Mouse (Mus musculus) MEL (cell line): Measurements from ENCODE around the gene Pcgf5. TPM values are rescaled to one million over a fixed set of nuclear protein-coding genes. Genes with fewer than 3 reads are reported as not detected.

Experiments
- DNase-seq: peaks from one replicate; pipeline ENCODE4 v3.0.0; 2011; ENCODE audit warnings: low read depth, low spot score
- H3K27ac ChIP-seq: 2 replicates; pipeline ENCODE4 v1.5.1; 2012; ENCODE audit warnings: low read depth, mild to moderate bottlenecking, control low read depth, low read length, moderate library complexity; ENCODE audit not compliant: control insufficient read depth
- H3K27me3 ChIP-seq, 2 experiments: fragments of 150-350 bp in 1 of 2; sonication (generic) in 1 of 2; 2 replicates each; pipeline ENCODE4 v1.6.1; 2012; ENCODE audit warnings: low read length in 2 of 2, mild to moderate bottlenecking in 2 of 2, improper control_type of control experiment in 1 of 2, moderate library complexity in 1 of 2; ENCODE audit not compliant: insufficient read depth in 2 of 2, control insufficient read depth in 1 of 2
- H3K36me3 ChIP-seq, 2 experiments: 2 replicates each; pipeline ENCODE4 v1.6.1; 2012 to 2014; ENCODE audit warnings: low read length in 2 of 2, improper control_type of control experiment in 1 of 2, inconsistent platforms in 1 of 2, mild to moderate bottlenecking in 1 of 2; ENCODE audit not compliant: insufficient read depth in 2 of 2, control insufficient read depth in 1 of 2
- H3K4me1 ChIP-seq, 2 experiments: fragments of 150-350 bp in 1 of 2; sonication (generic) in 1 of 2; 2 replicates each; pipeline ENCODE4 v1.6.1; 2012; ENCODE audit warnings: low read length in 2 of 2, improper control_type of control experiment in 1 of 2, mild to moderate bottlenecking in 1 of 2; ENCODE audit not compliant: insufficient read depth in 2 of 2, control insufficient read depth in 1 of 2
- H3K4me3 ChIP-seq, 2 experiments: fragments of 150-350 bp in 1 of 2; sonication (generic) in 1 of 2; 2 replicates each; pipeline ENCODE4 v1.5.1; 2012; ENCODE audit warnings: low read depth in 2 of 2, low read length in 2 of 2, mild to moderate bottlenecking in 2 of 2, moderate library complexity in 2 of 2, control low read depth in 1 of 2, improper control_type of control experiment in 1 of 2; ENCODE audit not compliant: control insufficient read depth in 1 of 2, insufficient read depth in 1 of 2
- H3K79me2 ChIP-seq: 2 replicates; pipeline ENCODE4 v1.6.1; 2012; ENCODE audit warnings: mild to moderate bottlenecking, low read length, moderate library complexity; ENCODE audit not compliant: control insufficient read depth, poor library complexity, insufficient read depth
- H3K9ac ChIP-seq: 2 replicates; pipeline ENCODE4 v1.6.1; 2012; ENCODE audit warnings: low read depth, mild to moderate bottlenecking, control low read depth, low read length, moderate library complexity; ENCODE audit not compliant: control insufficient read depth, poor library complexity, severe bottlenecking
- H3K9me3 ChIP-seq: fragments of 150-350 bp; sonication (generic); replicated peaks from 2 replicates; pipeline ENCODE4 v1.6.1; 2012; ENCODE audit warnings: mild to moderate bottlenecking, low read length, improper control_type of control experiment, moderate library complexity; ENCODE audit not compliant: insufficient read depth
- BHLHE40 ChIP-seq: IDR thresholded peaks from 2 replicates; pipeline ENCODE4 v1.6.1; 2012; ENCODE audit warnings: low read depth, mild to moderate bottlenecking, inconsistent platforms, low read length, improper control_type of control experiment, borderline replicate concordance
- CHD1 ChIP-seq: IDR thresholded peaks from 2 replicates; pipeline ENCODE4 v1.6.1; 2012; ENCODE audit warnings: low read depth, mild to moderate bottlenecking, inconsistent platforms, low read length, improper control_type of control experiment
- CTCF ChIP-seq, 3 experiments: IDR thresholded peaks in 2 of 3; conservative IDR thresholded peaks in 1 of 3; 2 replicates each; pipeline ENCODE4 v1.5.1; 2011 to 2012; ENCODE audit warnings: low read length in 3 of 3, low read depth in 2 of 3, mild to moderate bottlenecking in 2 of 3, improper control_type of control experiment in 1 of 3, inconsistent platforms in 1 of 3, mixed read lengths in 1 of 3, moderate library complexity in 1 of 3; ENCODE audit not compliant: control insufficient read depth in 1 of 3, insufficient read depth in 1 of 3, poor library complexity in 1 of 3, severe bottlenecking in 1 of 3
- E2F4 ChIP-seq: IDR thresholded peaks from 2 replicates; pipeline ENCODE4 v1.6.1; 2011; ENCODE audit warnings: low read depth, low read length, improper control_type of control experiment, borderline replicate concordance
- ELF1 ChIP-seq: IDR thresholded peaks from 2 replicates; pipeline ENCODE4 v1.6.1; 2014; ENCODE audit warnings: low read depth, mild to moderate bottlenecking, inconsistent platforms, low read length, improper control_type of control experiment, moderate library complexity
- EP300 ChIP-seq, 2 experiments: IDR thresholded peaks; 2 replicates each; pipeline ENCODE4 v1.6.1; 2011; ENCODE audit warnings: improper control_type of control experiment in 2 of 2, low read length in 2 of 2, low read depth in 1 of 2, mild to moderate bottlenecking in 1 of 2
- ETS1 ChIP-seq: IDR thresholded peaks from 2 replicates; pipeline ENCODE4 v1.6.1; 2012; ENCODE audit warnings: low read depth, mild to moderate bottlenecking, inconsistent platforms, low read length, improper control_type of control experiment, moderate library complexity
- GABPA ChIP-seq: IDR thresholded peaks from 2 replicates; pipeline ENCODE4 v1.6.1; 2012; ENCODE audit warnings: low read depth, mild to moderate bottlenecking, inconsistent platforms, low read length, improper control_type of control experiment, moderate library complexity
- GATA1 ChIP-seq: IDR thresholded peaks from 2 replicates; pipeline ENCODE4 v1.6.1; 2011; ENCODE audit warnings: low read depth, low read length, improper control_type of control experiment
- HCFC1 ChIP-seq: IDR thresholded peaks from 2 replicates; pipeline ENCODE4 v1.6.1; 2012; ENCODE audit warnings: low read depth, mild to moderate bottlenecking, inconsistent platforms, low read length, improper control_type of control experiment, moderate library complexity
- JUND ChIP-seq: IDR thresholded peaks from 2 replicates; pipeline ENCODE4 v1.6.1; 2011; ENCODE audit warnings: low read depth, mild to moderate bottlenecking, improper control_type of control experiment, low read length
- KAT2A ChIP-seq: conservative IDR thresholded peaks from 2 replicates; pipeline ENCODE4 v1.6.1; 2012; ENCODE audit warnings: low read depth, low read length, improper control_type of control experiment, inconsistent platforms
- MAFK ChIP-seq: IDR thresholded peaks from 2 replicates; pipeline ENCODE4 v1.6.1; 2011; ENCODE audit warnings: low read depth, mild to moderate bottlenecking, low read length, improper control_type of control experiment, borderline replicate concordance
- MEF2A ChIP-seq: IDR thresholded peaks from 2 replicates; pipeline ENCODE4 v1.6.1; 2014; ENCODE audit warnings: low read depth, mild to moderate bottlenecking, inconsistent platforms, low read length, improper control_type of control experiment; ENCODE audit not compliant: poor library complexity, insufficient replicate concordance, severe bottlenecking; ENCODE audit errors: extremely low read depth
- MXI1 ChIP-seq: IDR thresholded peaks from 2 replicates; pipeline ENCODE4 v1.6.1; 2011; ENCODE audit warnings: mild to moderate bottlenecking, low read depth, low read length, improper control_type of control experiment
- MYB ChIP-seq: IDR thresholded peaks from 2 replicates; pipeline ENCODE4 v1.6.1; 2011; ENCODE audit warnings: mild to moderate bottlenecking, low read depth, low read length, improper control_type of control experiment
- MYC ChIP-seq: IDR thresholded peaks from 2 replicates; pipeline ENCODE4 v1.6.1; 2011; ENCODE audit warnings: low read depth, mild to moderate bottlenecking, low read length, improper control_type of control experiment, moderate library complexity
- NELFE ChIP-seq: IDR thresholded peaks from 2 replicates; pipeline ENCODE4 v1.6.1; 2011; ENCODE audit warnings: low read depth, low read length, improper control_type of control experiment
- NRF1 ChIP-seq: IDR thresholded peaks from 2 replicates; pipeline ENCODE4 v1.6.1; 2014; ENCODE audit warnings: low read depth, mild to moderate bottlenecking, inconsistent platforms, low read length, improper control_type of control experiment, moderate library complexity; ENCODE audit not compliant: poor library complexity, insufficient read depth, severe bottlenecking
- POLR2A ChIP-seq, 2 experiments: IDR thresholded peaks; 2 replicates each; pipeline ENCODE4 v1.6.1; 2011 to 2012; ENCODE audit warnings: low read length in 2 of 2, mild to moderate bottlenecking in 2 of 2, control low read depth in 1 of 2, improper control_type of control experiment in 1 of 2, low read depth in 1 of 2, moderate library complexity in 1 of 2; ENCODE audit not compliant: control insufficient read depth in 1 of 2, insufficient read depth in 1 of 2, poor library complexity in 1 of 2
- POLR2AphosphoS2 ChIP-seq: IDR thresholded peaks from 2 replicates; pipeline ENCODE4 v1.6.1; 2011; ENCODE audit warnings: low read length, improper control_type of control experiment
- RAD21 ChIP-seq: IDR thresholded peaks from 2 replicates; pipeline ENCODE4 v1.6.1; 2011; ENCODE audit warnings: mild to moderate bottlenecking, low read depth, low read length, improper control_type of control experiment
- SIN3A ChIP-seq: IDR thresholded peaks from 2 replicates; pipeline ENCODE4 v1.6.1; 2012; ENCODE audit warnings: low read length, improper control_type of control experiment, inconsistent platforms
- TBP ChIP-seq: IDR thresholded peaks from 2 replicates; pipeline ENCODE4 v1.8.0; 2011; ENCODE audit warnings: low read depth, low read length, improper control_type of control experiment
- TCF12 ChIP-seq: IDR thresholded peaks from 2 replicates; pipeline ENCODE4 v1.6.1; 2014; ENCODE audit warnings: low read depth, mild to moderate bottlenecking, inconsistent platforms, low read length, improper control_type of control experiment, moderate library complexity
- UBTF ChIP-seq: IDR thresholded peaks from 2 replicates; pipeline ENCODE4 v1.6.1; 2012; ENCODE audit warnings: low read depth, mild to moderate bottlenecking, inconsistent platforms, low read length, improper control_type of control experiment, moderate library complexity, borderline replicate concordance; ENCODE audit not compliant: insufficient read depth
- polyA plus RNA-seq, 2 experiments: library from polyadenylated mRNA; stranded (reverse) in 1 of 2; unstranded in 1 of 2; fragments of >175 nt in 1 of 2; fragments of >200 nt in 1 of 2; gene quantifications; 2 replicates each; pipeline versions ENCODE4 v1.2.1 to v1.2.4; 2012; ENCODE audit warnings: low replicate concordance in 2 of 2, low read depth in 1 of 2; ENCODE audit not compliant: insufficient read length in 2 of 2, insufficient read depth in 1 of 2, missing spikeins in 1 of 2
- total RNA-seq: library from RNA; depleted of rRNA; stranded (reverse); fragments of 300-350 nt; gene quantifications from 2 replicates; pipeline ENCODE4 v1.2.3, GENCODE M21; 2012; rRNA removed

The Pcgf5 gene
- 10.0 and 11.0 TPM in 2 replicates for total RNA-seq
- polyA plus RNA-seq: 10 to 100 TPM in 1 of 2 experiments, not detected in 1; 23.2 TPM

DNA sequence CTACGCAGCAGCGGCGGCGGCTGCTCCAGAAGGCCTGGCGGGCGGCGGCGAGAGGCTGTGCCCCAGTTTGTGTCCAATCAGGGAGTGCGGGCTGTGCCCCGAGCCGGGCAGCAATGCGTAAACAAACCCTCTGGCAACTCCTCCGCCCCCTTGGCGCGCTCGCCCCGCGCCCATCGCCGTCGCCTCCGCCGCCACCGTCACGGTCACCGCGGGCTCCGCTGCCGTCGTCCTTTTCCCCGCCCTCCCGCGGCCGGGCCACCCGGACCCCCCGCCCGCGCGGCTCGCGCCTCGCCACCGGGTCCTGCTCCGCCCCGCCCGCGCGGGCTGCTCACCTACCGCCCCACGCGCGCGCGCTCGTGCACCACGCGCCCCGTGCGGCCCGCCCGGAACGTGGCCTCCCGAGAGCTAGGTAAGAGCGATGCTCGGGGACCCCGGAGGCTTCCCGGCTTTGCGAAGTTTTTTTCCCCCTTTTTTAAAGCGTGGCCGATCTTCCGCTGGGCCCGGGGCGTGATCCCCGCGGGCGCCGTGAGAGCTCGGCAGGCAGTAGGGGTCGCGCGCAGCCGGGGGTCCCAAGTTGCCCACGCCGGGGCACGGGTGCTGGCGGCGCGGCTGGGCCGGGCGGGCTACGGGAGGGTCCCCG, at the start of gene Pcgf5:
Gene Pcgf5, plus strand, starts transcription at position 149 of the 640 bp plus-strand sequence.
- Histone ChIP-seq H3K4me1 (no peaks in the 10 kb centered on the region), H3K9ac (no peak within 1 kb of the TSS), H3K27me3 (0 out of 4 replicates have a peak, but pooled peaks cover 0 to 1% of the 10 kb centered on the region in 2 experiments), H3K4me3 (no peak within 1 kb of the TSS), H3K27ac (no peak within 1 kb of the TSS), H3K9me3 (no peaks in the 10 kb centered on the region), H3K36me3 (no peaks in the 10 kb centered on the region), H3K79me2 (no peaks in the 10 kb centered on the region)
- no peak for DNase-seq
- no peak for TF ChIP-seq GATA1
- no peak for TF ChIP-seq SIN3A
- TF ChIP-seq MXI1: no peak
- TF ChIP-seq MEF2A: no peak
- TF ChIP-seq UBTF: no peak
- no peak for TF ChIP-seq JUND
- TF ChIP-seq CHD1: no peak
- TF ChIP-seq TCF12: no peak
- no peak for TF ChIP-seq ELF1
- TF ChIP-seq NRF1: no peak
- no peak for TF ChIP-seq POLR2A (IDR thresholded peaks at IDR 0.05; ENCODE audit: control insufficient read depth in 1 of 2, insufficient read depth in 1 of 2, low read depth in 1 of 2, low read length in 2 of 2, poor library complexity in 1 of 2)
- no peak for TF ChIP-seq EP300 (IDR thresholded peaks at IDR 0.05; ENCODE audit: low read depth in 1 of 2, low read length in 2 of 2)

DNA sequence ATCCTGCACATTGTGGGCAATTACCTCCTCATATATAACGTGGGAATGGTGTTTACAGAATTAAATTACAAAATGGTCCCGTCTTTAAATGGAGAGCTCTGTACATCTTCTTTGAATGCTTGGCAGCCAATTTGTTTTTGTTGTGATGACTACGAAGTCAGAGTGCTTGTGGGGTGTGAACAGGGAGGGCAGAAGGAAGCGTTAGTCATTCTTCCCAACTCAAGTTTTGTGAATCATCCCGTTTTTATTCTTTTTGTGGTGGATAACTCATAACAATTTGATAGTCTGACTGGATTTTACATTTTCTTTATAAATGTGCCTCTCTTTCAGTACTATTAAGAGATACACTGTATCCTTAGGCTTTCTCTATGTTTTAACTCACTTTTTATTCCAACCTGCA, 42.6 kb upstream of the Pcgf5 start:
- H3K9me3 ChIP-seq: no peaks in the 10 kb centered on the region
- TF ChIP-seq TCF12: no peak
- no peak for TF ChIP-seq MAFK
- TF ChIP-seq ETS1: no peak
- TF ChIP-seq GATA1: no peak
- TF ChIP-seq GABPA: no peak
- TF ChIP-seq MYC: no peak
- TF ChIP-seq HCFC1: no peak
- no peak for TF ChIP-seq POLR2AphosphoS2
- no peak for TF ChIP-seq CTCF (IDR thresholded peaks at IDR 0.05 in 2 of 3, conservative IDR thresholded peaks at IDR 0.05 in 1 of 3; ENCODE audit: control insufficient read depth in 1 of 3, insufficient read depth in 1 of 3, low read depth in 2 of 3, low read length in 3 of 3, poor library complexity in 1 of 3, severe bottlenecking in 1 of 3)
- no peak for TF ChIP-seq TBP
- TF ChIP-seq E2F4: no peak
- no peak for TF ChIP-seq RAD21
- TF ChIP-seq KAT2A: no peak
- no peak for TF ChIP-seq BHLHE40
- no peak for TF ChIP-seq MYB
- TF ChIP-seq NELFE: no peak
- TF ChIP-seq CHD1: no peak
- TF ChIP-seq EP300 (IDR thresholded peaks at IDR 0.05; ENCODE audit: low read depth in 1 of 2, low read length in 2 of 2): no peak
- H3K36me3 ChIP-seq: no peaks in the 10 kb centered on the region
- no peaks in the 10 kb centered on the region for H3K27me3 ChIP-seq
- H3K79me2 ChIP-seq: no peaks in the 10 kb centered on the region
- no peak overlapping the region for H3K9ac ChIP-seq
- no peak overlapping the region for H3K27ac ChIP-seq
- H3K4me1 ChIP-seq: no peaks in the 10 kb centered on the region
- DNase-seq: no peak
- no peak overlapping the region for H3K4me3 ChIP-seq
